Mouse (Mus musculus) bone marrow, adult 2 months (tissue): Measurements from ENCODE around the gene Ccdc157.

ENCODE experiments used
- CTCF ChIP-seq: fragments of 200-500 bp; IDR thresholded peaks from 2 replicates; pipeline ENCODE4 v1.5.1; 2011; ENCODE audit warnings: low read length, control low read depth; ENCODE audit not compliant: control insufficient read depth, insufficient read depth
- POLR2A ChIP-seq: fragments of 200-500 bp; IDR thresholded peaks from 2 replicates; pipeline ENCODE4 v1.6.1; 2011; ENCODE audit warnings: low read depth, mild to moderate bottlenecking, control low read depth, low read length, borderline replicate concordance; ENCODE audit not compliant: control insufficient read depth

DNA sequence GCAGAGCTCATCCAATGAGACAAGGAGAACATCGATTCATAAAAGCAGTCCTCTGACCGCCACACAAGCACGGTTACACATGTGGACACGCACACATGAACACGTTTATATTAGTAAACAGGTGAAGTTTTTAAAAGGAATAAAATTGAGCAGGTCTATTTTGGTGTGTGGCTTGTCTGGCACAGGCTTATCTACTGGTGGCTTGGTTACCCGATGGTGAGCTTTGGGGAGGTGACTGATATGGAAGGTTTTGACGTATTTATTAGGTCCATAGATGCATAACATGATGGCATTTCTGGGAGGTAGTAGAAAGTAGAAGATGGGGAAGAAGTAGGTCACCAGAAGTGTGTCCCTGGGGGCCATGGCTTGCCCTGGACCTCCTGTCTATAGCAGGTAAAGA lies 6.4 kb downstream of the Ccdc157 start:
- TF ChIP-seq CTCF: no peak
- no peak for TF ChIP-seq POLR2A
